Mouse (Mus musculus) embryonic facial prominence, embryonic 13.5 days (tissue): ENCODE results near the gene Il1r2. TPM values are rescaled to one million over a fixed set of nuclear protein-coding genes. Genes with fewer than 3 reads are reported as not detected.

ENCODE experiments used
- ATAC-seq: fragments of 200-750 bp; cut with Nextera tagmentation; 2 replicates; pipeline ENCODE4 v1.8.0; 2017; ENCODE audit warnings: low read depth; ENCODE audit not compliant: insufficient number of reproducible peaks, insufficient read depth, low FRiP score, low TSS enrichment
- H3K27ac ChIP-seq: fragments of 300-500 bp; sonication (generic); 2 replicates; pipeline ENCODE4 v1.5.1; 2015; ENCODE audit warnings: moderate library complexity, mild to moderate bottlenecking, inconsistent platforms
- H3K27me3 ChIP-seq: fragments of 300-500 bp; sonication (generic); 2 replicates; pipeline ENCODE4 v1.6.1; 2015; ENCODE audit warnings: mild to moderate bottlenecking, inconsistent platforms
- H3K36me3 ChIP-seq: fragments of 300-500 bp; sonication (generic); 2 replicates; pipeline ENCODE4 v1.6.1; 2015; ENCODE audit warnings: mild to moderate bottlenecking, inconsistent platforms
- H3K4me1 ChIP-seq: fragments of 300-500 bp; sonication (generic); 2 replicates; pipeline ENCODE4 v1.6.1; 2015; ENCODE audit warnings: inconsistent platforms
- H3K4me2 ChIP-seq: fragments of 300-500 bp; sonication (generic); 2 replicates; pipeline ENCODE4 v1.6.1; 2015; ENCODE audit warnings: moderate library complexity, mild to moderate bottlenecking, inconsistent platforms
- H3K4me3 ChIP-seq: fragments of 300-500 bp; sonication (generic); 2 replicates; pipeline ENCODE4 v1.5.1; 2015; ENCODE audit warnings: mild to moderate bottlenecking, inconsistent platforms
- H3K9ac ChIP-seq: fragments of 300-500 bp; sonication (generic); 2 replicates; pipeline ENCODE4 v1.6.1; 2015; ENCODE audit warnings: mild to moderate bottlenecking, inconsistent platforms
- H3K9me3 ChIP-seq: fragments of 300-500 bp; sonication (generic); 2 replicates; pipeline ENCODE4 v1.6.1; 2016; ENCODE audit warnings: inconsistent platforms
- WGBS: fragments of 180-500 bp; shearing (Covaris S2); methylation state at CpG from one replicate; pipeline ENCODE4 v1.1.7; 2015; ENCODE audit warnings: mixed read lengths; 5-methylcytosine and 5-hydroxymethylcytosine counted together
- polyA plus RNA-seq: library from polyadenylated mRNA; unstranded; fragments of >200 nt; fragmentation: Nextera tagmentation; extraction: Ambion mirVana; gene quantifications from 2 replicates; pipeline ENCODE4 v1.2.1, GENCODE M21; 2015

The Il1r2 gene
- polyA plus RNA-seq, 1 experiment from 2014 or later, result 1.3 TPM

DNA sequence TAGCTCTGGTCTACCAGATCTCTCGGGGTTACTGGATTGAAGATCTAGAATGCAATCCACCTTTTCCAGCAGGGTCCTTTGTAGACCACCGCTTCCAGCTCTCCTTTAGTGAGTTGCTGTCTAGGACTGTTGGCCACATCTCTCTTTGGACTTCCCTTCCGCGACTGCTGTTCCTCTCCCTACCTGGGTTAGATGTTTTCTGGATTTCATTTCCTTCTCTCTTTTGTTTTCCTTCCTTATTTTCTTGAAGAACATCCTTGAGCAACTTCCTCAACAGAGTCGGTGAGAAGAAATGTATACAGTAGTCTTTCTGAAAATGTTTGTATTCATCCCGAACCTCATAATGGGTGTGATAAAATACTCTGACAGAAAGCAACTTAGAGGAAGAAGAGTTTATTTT, 36.0 kb upstream of the Il1r2 start:
- H3K4me3 ChIP-seq, result no peak overlapping the region
- H3K9ac ChIP-seq, result no peak overlapping the region
- H3K36me3 ChIP-seq, result no peaks in the 10 kb centered on the region
- H3K9me3 ChIP-seq, result no peaks in the 10 kb centered on the region
- H3K27ac ChIP-seq, result no peak overlapping the region
- H3K4me1 ChIP-seq, result peaks cover 4% of the 10 kb centered on the region; the same call in 1 of the 2 replicates
- no peaks in the 10 kb centered on the region for H3K27me3 ChIP-seq
- ATAC-seq, result no peak
- 87% methylated on average over 6 of the region's 6 CpGs for WGBS
- H3K4me2 ChIP-seq, result no peak overlapping the region

DNA sequence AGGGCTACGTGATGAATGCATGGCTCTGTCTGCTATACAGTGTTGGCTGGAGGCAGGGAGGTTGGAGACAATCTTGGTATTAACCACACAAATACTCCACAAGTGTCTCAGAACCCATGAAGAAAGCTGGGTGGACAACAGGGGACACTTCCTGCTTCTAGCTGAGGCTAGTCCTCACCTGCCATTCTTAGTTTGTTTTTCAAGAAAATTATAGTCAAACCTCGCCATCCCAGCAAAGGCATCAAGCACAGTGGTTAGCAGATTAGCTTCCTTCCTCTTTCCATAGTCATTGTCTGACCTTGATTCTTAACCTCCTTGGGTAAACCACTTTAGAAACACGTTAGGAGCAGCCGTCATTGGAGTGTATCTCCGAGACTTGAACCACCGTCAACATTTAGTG, 28.2 kb upstream of the Il1r2 start:
- Histone ChIP-seq H3K27me3 (no peaks in the 10 kb centered on the region), H3K4me2 (no peak overlapping the region), H3K4me3 (no peak overlapping the region), H3K4me1 (no peaks in the 10 kb centered on the region), H3K27ac (no peak overlapping the region), H3K9ac (no peak overlapping the region), H3K9me3 (no peaks in the 10 kb centered on the region), H3K36me3 (no peaks in the 10 kb centered on the region)
- no peak for ATAC-seq
- WGBS, result 84% methylated on average over 6 of the region's 6 CpGs

DNA sequence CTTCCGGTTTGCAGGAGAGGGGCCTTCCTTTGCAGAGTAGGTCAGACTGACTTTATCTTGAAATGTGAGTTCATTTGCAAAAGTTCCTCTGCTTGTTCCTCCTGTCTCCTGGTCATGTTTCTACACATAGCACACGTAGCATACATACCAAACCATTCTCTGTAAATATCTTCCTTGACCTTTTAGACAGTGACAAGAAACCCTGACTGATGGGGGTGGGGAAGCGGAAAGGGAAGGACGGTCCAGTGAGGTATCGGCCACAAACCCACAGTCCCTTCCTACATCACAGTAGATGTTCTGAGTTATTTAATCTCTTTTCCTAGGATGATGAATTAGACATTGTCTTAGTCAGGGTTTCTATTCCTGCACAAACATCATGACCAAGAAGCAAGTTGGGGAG, 27.3 kb upstream of the Il1r2 start:
- ATAC-seq, result no peak
- no peaks in the 10 kb centered on the region for H3K27me3 ChIP-seq

GRCm38 (mm10) chr1:40051157-40051556, 22.7 kb upstream of the Il1r2 start:
- no peak overlapping the region for H3K9ac ChIP-seq
- no peak overlapping the region for H3K4me2 ChIP-seq
- no peak overlapping the region for H3K27ac ChIP-seq
- 84% methylated on average over 6 of the region's 6 CpGs for WGBS
- ATAC-seq, result no peak
- no peak overlapping the region for H3K4me3 ChIP-seq
- H3K36me3 ChIP-seq, result no peaks in the 10 kb centered on the region
- H3K4me1 ChIP-seq, result no peaks in the 10 kb centered on the region
- H3K27me3 ChIP-seq, result no peaks in the 10 kb centered on the region
- no peaks in the 10 kb centered on the region for H3K9me3 ChIP-seq

More for the DNA sequence above, 27.3 kb upstream of the Il1r2 start:
- H3K4me1 ChIP-seq, result no peaks in the 10 kb centered on the region
- no peak overlapping the region for H3K27ac ChIP-seq
- H3K4me3 ChIP-seq, result no peak overlapping the region
- WGBS, result 77% methylated on average over 5 of the region's 5 CpGs
- no peaks in the 10 kb centered on the region for H3K36me3 ChIP-seq
- H3K9ac ChIP-seq, result no peak overlapping the region
- H3K4me2 ChIP-seq, result no peak overlapping the region
- no peaks in the 10 kb centered on the region for H3K9me3 ChIP-seq

DNA sequence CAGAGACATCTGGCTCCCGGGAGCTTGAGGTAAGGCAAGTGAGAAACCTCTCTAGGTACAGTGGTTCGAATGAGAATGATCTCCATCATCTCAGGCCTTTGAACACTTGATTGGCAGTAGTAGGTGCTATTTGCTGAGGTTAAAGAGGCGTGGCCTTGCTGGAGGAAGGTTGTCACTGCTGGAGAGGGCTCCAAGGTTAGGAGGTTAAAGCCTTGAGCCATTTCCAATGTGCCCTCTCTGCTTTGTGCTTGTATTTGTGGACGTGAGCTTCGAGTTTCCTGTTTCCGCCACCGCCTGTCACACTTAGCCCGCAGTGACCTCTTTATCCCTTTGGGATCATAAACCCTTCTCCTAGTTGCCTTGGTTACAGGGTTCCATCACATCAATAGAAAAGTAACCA, 21.7 kb upstream of the Il1r2 start:
- ATAC-seq, result no peak
- Histone ChIP-seq H3K27me3 (no peaks in the 10 kb centered on the region), H3K4me2 (no peak overlapping the region), H3K4me3 (no peak overlapping the region), H3K9me3 (no peaks in the 10 kb centered on the region), H3K36me3 (no peaks in the 10 kb centered on the region), H3K9ac (no peak overlapping the region), H3K27ac (no peak overlapping the region), H3K4me1 (no peaks in the 10 kb centered on the region)
- 59% methylated on average over 8 of the region's 8 CpGs for WGBS

DNA sequence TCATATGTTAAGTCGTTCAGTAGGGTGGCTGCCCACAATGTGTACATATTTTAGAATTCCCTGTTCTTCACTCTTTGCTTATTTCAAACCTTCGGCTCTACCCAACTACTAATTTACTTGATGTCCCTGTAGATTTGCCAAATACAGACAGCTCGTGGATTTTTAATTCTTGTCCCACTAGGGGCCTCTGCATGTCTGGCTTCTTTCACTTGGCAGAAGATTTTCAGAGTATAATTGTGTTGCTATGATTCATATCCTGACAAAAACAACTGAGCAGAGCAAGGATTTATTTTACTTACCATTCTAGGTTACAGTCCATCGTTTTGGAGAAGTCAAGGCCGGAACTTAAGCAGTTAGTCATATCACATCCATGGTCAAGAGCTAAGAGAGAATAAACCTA, 20.8 kb upstream of the Il1r2 start:
- 76% methylated on average over 5 of the region's 5 CpGs for WGBS
- H3K9ac ChIP-seq, result no peak overlapping the region
- no peak overlapping the region for H3K27ac ChIP-seq
- H3K9me3 ChIP-seq, result no peaks in the 10 kb centered on the region
- no peak overlapping the region for H3K4me3 ChIP-seq
- H3K4me2 ChIP-seq, result no peak overlapping the region
- H3K36me3 ChIP-seq, result no peaks in the 10 kb centered on the region
- H3K4me1 ChIP-seq, result no peaks in the 10 kb centered on the region
- H3K27me3 ChIP-seq, result no peaks in the 10 kb centered on the region
- no peak for ATAC-seq

GRCm38 (mm10) chr1:40055051-40055450, 18.8 kb upstream of the Il1r2 start:
- Histone ChIP-seq H3K36me3 (no peaks in the 10 kb centered on the region), H3K27me3 (no peaks in the 10 kb centered on the region), H3K9me3 (no peaks in the 10 kb centered on the region), H3K4me3 (no peak overlapping the region), H3K4me1 (no peaks in the 10 kb centered on the region), H3K4me2 (no peak overlapping the region), H3K9ac (no peak overlapping the region), H3K27ac (no peak overlapping the region)
- 82% methylated on average over 7 of the region's 7 CpGs for WGBS
- no peak for ATAC-seq

DNA sequence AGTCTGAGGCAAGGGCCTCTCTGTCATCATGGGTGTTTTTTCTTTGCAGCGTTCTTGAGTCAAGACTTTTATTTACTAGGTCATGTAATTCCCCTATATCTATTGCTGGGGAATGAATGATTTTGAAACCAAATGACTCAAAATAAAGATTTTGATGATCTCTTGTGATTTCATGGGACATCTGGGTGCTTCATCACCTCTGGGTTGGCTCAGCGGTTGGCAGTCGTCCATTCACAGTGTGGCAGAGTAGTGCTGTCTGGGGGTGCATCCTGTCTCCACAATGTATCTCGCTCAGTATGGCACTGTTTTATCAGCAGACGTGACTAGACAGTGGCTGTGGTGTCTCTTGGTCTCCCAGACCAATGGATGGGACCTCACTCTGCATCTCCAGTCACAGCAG, 17.9 kb upstream of the Il1r2 start:
- Histone ChIP-seq H3K9ac (no peak overlapping the region), H3K36me3 (no peaks in the 10 kb centered on the region), H3K27me3 (no peaks in the 10 kb centered on the region), H3K9me3 (no peaks in the 10 kb centered on the region), H3K4me1 (no peaks in the 10 kb centered on the region), H3K4me2 (no peak overlapping the region), H3K4me3 (no peak overlapping the region), H3K27ac (no peak overlapping the region)
- 91% methylated on average over 5 of the region's 5 CpGs for WGBS
- ATAC-seq, result no peak

GRCm38 (mm10) chr1:40057351-40057750, 16.5 kb upstream of the Il1r2 start:
- H3K36me3 ChIP-seq, result no peaks in the 10 kb centered on the region
- ATAC-seq, result no peak

DNA sequence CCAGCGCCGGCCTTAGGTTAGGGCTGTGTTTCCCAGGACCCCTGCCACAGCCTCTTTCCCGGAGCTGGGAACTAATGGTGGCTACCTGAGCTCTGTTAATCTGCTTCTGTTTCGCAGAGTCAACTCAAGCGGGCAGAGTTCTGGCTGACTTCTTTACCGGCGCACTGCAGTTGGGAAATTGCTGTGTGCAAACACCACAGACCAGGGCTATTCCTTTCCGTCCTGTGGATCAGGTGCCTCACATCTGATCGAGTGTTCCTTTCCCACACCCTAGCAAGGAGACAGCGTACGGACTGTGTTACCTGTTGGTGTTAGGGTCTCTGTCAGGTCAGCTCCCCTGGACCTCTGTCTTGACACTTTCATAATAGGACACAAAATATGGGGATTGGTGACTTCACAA, 15.9 kb upstream of the Il1r2 start:
- 57% methylated on average over 11 of the region's 11 CpGs for WGBS

More at GRCm38 (mm10) chr1:40057351-40057750, 16.5 kb upstream of the Il1r2 start:
- no peak overlapping the region for H3K4me2 ChIP-seq
- no peaks in the 10 kb centered on the region for H3K9me3 ChIP-seq
- H3K27ac ChIP-seq, result no peak overlapping the region
- no peaks in the 10 kb centered on the region for H3K27me3 ChIP-seq
- no peak overlapping the region for H3K9ac ChIP-seq
- no peak overlapping the region for H3K4me3 ChIP-seq
- 72% methylated on average over 5 of the region's 5 CpGs for WGBS
- H3K4me1 ChIP-seq, result no peaks in the 10 kb centered on the region

DNA sequence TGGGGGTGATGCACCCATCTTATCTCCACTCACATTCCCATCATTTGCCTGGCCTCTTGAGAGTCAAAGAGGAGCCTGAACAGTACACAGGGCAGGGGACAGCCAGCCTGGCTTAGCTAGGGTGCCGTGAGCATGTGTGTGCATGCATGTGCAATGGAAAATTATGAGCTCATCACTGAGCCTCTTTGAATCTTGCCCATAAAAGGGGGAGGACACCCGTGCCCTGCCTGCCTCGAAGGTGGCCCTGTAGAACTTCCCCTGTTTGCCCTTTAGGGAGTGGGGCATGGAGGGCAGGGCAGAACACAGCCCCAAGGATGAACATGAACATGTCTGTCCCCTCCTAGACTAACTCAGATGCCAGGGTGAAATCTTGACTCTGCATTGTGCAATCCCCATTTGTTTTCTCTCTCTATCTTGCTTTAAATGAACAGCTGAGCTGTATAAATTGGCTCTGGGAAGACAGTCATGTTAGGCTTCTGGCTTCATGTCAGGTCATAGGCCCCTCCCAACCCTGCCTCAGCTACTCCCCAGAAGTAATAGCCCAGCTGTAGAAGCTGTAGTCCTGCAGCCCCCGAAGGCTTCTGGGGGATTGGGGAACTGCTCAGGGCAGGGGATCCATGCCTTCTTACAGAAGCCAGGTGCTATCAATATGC, 14.6 kb upstream of the Il1r2 start:
- H3K4me3 ChIP-seq, result no peak overlapping the region
- H3K9me3 ChIP-seq, result no peaks in the 10 kb centered on the region
- no peak overlapping the region for H3K4me2 ChIP-seq
- H3K27ac ChIP-seq, result no peak overlapping the region
- no peaks in the 10 kb centered on the region for H3K36me3 ChIP-seq
- H3K27me3 ChIP-seq, result no peaks in the 10 kb centered on the region
- H3K4me1 ChIP-seq, result 0 out of 2 replicates have a peak, but pooled peaks cover 3% of the 10 kb centered on the region
- ATAC-seq, result no peak
- WGBS, result 79% methylated on average over 4 of the region's 4 CpGs
- no peak overlapping the region for H3K9ac ChIP-seq

More for the DNA sequence above, 15.9 kb upstream of the Il1r2 start:
- H3K4me2 ChIP-seq, result no peak overlapping the region
- no peak for ATAC-seq
- H3K4me3 ChIP-seq, result no peak overlapping the region
- no peaks in the 10 kb centered on the region for H3K27me3 ChIP-seq
- no peak overlapping the region for H3K9ac ChIP-seq
- H3K4me1 ChIP-seq, result 0 out of 2 replicates have a peak, but pooled peaks cover 2% of the 10 kb centered on the region
- no peak overlapping the region for H3K27ac ChIP-seq
- H3K9me3 ChIP-seq, result no peaks in the 10 kb centered on the region
- no peaks in the 10 kb centered on the region for H3K36me3 ChIP-seq

DNA sequence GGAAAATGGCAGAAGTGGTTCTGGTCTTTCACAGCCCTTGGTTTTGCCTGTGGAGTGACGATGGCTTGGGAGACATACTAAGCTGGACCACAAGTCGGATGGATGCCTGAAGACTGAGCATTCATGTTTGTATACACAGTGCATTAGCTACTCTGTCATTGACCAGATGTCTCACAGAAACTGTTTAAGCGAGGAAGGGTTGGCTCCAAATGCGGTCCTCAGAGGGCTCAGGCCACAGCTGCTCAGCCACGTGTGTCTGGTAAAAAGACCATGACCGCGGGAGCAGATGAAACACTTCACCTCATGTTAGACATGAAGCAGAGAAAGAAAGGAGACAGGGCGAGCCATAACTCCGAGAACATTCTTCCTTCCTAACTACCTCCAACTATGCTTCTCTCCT, 12.5 kb upstream of the Il1r2 start:
- no peak overlapping the region for H3K27ac ChIP-seq
- no peak overlapping the region for H3K4me3 ChIP-seq
- no peaks in the 10 kb centered on the region for H3K9me3 ChIP-seq
- H3K9ac ChIP-seq, result no peak overlapping the region
- 82% methylated on average over 9 of the region's 9 CpGs for WGBS
- no peak overlapping the region for H3K4me2 ChIP-seq
- H3K36me3 ChIP-seq, result no peaks in the 10 kb centered on the region
- no peaks in the 10 kb centered on the region for H3K27me3 ChIP-seq
- H3K4me1 ChIP-seq, result 0 out of 2 replicates have a peak, but pooled peaks cover 3% of the 10 kb centered on the region
- ATAC-seq, result no peak
